Mouse (Mus musculus) limb, embryonic 15.5 days (tissue): ENCODE results near the gene Triml1. TPM values are rescaled to one million over a fixed set of nuclear protein-coding genes. Genes with fewer than 3 reads are reported as not detected.

Experiments used
- polyA plus RNA-seq: library from polyadenylated mRNA; unstranded; fragments of >200 nt; fragmentation: Nextera tagmentation; extraction: Ambion mirVana; gene quantifications from 2 replicates; pipeline ENCODE4 v1.2.1, GENCODE M21; 2015

The Triml1 gene
- polyA plus RNA-seq, 1 experiment from 2014 or later = not detected

Other genes starting within 250 kb of the Triml1 start
- gene Triml2, start 39.1 kb upstream of the Triml1 start, polyA plus RNA-seq = not detected in 2 replicates
- not detected in 2 replicates for gene Zfp42, start 165.5 kb upstream of the Triml1 start, polyA plus RNA-seq